Mouse (Mus musculus) midbrain, embryonic 10.5 days (tissue): ENCODE results near the gene S100z. TPM values are rescaled to one million over a fixed set of nuclear protein-coding genes. Genes with fewer than 3 reads are reported as not detected.
A peak's percentile ranks its signal among the peaks of the same experiment; 100 is the strongest.

Source experiments
- DNase-seq: peaks from one replicate; pipeline ENCODE4 v3.0.0-alpha.2; 2017; ENCODE audit warnings: low spot score
- H3K27ac ChIP-seq: fragments of 300-500 bp; sonication (generic); replicated peaks from 2 replicates; pipeline ENCODE4 v1.5.1; 2016; ENCODE audit warnings: mild to moderate bottlenecking
- H3K27me3 ChIP-seq: fragments of 300-500 bp; sonication (generic); 2 replicates; pipeline ENCODE4 v1.6.1; 2016; ENCODE audit warnings: low read depth, mild to moderate bottlenecking; ENCODE audit not compliant: poor library complexity, severe bottlenecking
- H3K36me3 ChIP-seq: fragments of 300-500 bp; sonication (generic); 2 replicates; pipeline ENCODE4 v1.6.1; 2016; ENCODE audit warnings: mild to moderate bottlenecking, moderate library complexity
- H3K4me1 ChIP-seq: fragments of 300-500 bp; sonication (generic); 2 replicates; pipeline ENCODE4 v1.6.1; 2016
- H3K4me3 ChIP-seq: fragments of 300-500 bp; sonication (generic); 2 replicates; pipeline ENCODE4 v1.5.1; 2016; ENCODE audit warnings: mild to moderate bottlenecking, moderate library complexity
- H3K9me3 ChIP-seq: fragments of 300-500 bp; sonication (generic); replicated peaks from 2 replicates; pipeline ENCODE4 v1.6.1; 2016; ENCODE audit warnings: mild to moderate bottlenecking
- WGBS: fragments of 180-500 bp; shearing (Covaris S2); methylation state at CpG from one replicate; pipeline ENCODE4 v1.1.7; 2016; 5-methylcytosine and 5-hydroxymethylcytosine counted together
- polyA plus RNA-seq: library from polyadenylated mRNA; unstranded; fragments of >200 nt; fragmentation: Nextera tagmentation; extraction: Ambion mirVana; gene quantifications from 2 replicates; pipeline ENCODE4 v1.2.1, GENCODE M21; 2016

The S100z gene
- not detected in 2 replicates for polyA plus RNA-seq

DNA sequence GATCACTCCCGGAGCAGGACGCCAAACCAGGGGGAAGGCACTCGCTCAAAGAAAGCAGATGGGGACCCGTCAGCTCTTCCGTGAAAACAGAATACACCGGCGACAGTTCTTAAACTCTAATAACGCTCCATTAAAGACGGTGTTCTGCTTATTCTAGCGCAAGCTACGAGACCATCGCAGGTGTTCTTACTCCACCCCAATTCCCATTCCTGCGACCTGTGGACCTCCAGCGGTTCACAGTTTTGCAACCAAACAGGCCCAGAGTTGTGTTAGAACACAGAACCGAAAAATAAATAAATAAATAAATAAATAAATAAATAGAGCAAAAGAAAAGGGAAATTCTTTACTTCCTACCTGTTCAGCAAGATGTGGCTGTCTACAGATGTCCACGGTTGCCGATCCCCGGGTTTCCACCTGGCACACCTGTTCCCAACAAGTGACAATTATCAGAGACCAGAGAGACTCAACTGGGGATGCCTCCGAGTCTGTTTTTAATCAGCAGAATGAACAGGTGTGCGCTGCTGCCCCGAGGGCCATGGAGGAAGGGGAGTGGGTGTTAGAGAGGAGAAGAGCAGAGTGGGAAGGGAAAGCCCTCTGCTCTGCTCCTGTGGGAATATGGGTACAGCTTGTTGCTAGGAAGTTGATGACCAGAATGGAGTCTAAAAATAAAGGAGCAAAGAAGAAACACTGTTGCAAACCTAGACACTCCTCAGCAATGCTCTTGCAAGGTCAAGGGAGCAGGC, at the start of gene S100z:
TSS of gene S100z (minus strand) at position 51 of the 743 bp plus-strand sequence.
- no peak within 1 kb of the TSS for H3K27ac ChIP-seq
- H3K36me3 ChIP-seq, result no peaks in the 10 kb centered on the region
- peaks cover 6% of the 10 kb centered on the region; the same call in 1 of the 2 replicates for H3K27me3 ChIP-seq
- H3K4me3 ChIP-seq, result no peak within 1 kb of the TSS
- H3K4me1 ChIP-seq, result 0 out of 2 replicates have a peak, but pooled peaks cover 2% of the 10 kb centered on the region
- WGBS, result 89% methylated on average over 21 of the region's 21 CpGs
- no peaks in the 10 kb centered on the region for H3K9me3 ChIP-seq
- no peak for DNase-seq

DNA sequence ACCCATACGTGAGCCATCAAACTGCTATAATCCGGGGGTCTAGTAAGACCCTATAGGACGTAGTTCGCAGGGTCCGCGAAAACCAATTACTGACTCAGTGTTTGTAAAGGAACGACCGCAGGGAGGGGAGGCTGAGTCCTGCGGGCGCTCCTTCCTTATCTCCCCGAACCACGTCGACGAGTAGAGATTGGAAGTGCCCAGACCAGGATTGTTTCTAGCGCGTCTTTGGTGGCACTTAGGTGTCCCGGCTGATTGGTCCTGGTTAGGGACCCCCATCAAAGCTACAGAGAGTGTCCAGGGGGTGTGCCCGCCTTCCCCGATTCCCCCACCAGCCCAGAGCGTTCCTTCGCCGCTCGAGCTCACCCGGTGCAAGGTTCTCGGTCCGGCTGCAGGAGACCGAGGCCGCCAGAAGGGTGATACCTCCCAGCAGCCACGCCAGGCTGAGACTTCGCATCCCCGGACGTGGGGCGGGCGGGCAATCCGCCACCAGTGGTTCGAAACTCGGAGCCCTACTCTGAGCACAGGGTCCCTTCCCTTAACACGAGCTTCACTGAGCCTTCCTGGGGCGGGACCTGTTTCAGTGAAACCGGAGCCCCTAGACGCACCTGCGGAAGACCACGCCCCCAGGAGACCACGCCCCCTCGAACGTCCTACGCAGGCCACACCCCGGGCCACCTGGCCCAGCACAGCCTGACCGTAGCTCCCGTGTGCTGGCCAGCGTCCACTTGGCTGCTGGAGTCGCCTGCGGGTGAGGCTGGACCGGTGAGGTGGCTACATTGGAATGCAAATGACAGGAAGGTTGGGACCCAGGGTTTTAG, 46.4 kb upstream of the S100z start, which contains the start of gene F2rl1:
TSS of gene F2rl1 (minus strand) at position 554 of the 818 bp plus-strand sequence.
- WGBS, result under 1% methylated on average over 54 of the region's 54 CpGs
- H3K36me3 ChIP-seq, result no peaks in the 10 kb centered on the region
- peak; percentile 51 for DNase-seq
- peaks cover 73% of the 10 kb centered on the region for H3K27me3 ChIP-seq
- H3K4me1 ChIP-seq, result peaks cover 23% of the 10 kb centered on the region
- H3K4me3 ChIP-seq, result peak within 1 kb of the TSS; percentile 50
- H3K27ac ChIP-seq, result peak within 1 kb of the TSS; percentile 55; the same call in 1 of the 2 replicates
- H3K9me3 ChIP-seq, result no peaks in the 10 kb centered on the region

DNA sequence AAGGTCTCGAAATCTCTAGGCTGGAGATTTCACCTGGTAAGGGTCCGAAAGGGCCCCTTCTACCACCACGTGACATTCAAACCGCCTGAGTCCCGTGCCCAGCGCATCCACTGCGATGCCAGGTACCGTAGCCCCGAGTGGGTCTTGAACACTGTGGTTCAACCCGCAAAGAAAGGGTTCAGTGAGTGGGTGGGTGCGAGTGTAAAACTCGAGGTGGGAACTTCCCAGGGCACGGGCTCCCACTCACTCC, 45.8 kb upstream of the S100z start:
- Histone ChIP-seq H3K4me1 (peaks cover 23% of the 10 kb centered on the region), H3K36me3 (no peaks in the 10 kb centered on the region), H3K27ac (peak overlapping the region; percentile 55; the same call in 1 of the 2 replicates), H3K9me3 (no peaks in the 10 kb centered on the region), H3K4me3 (peak overlapping the region; percentile 50), H3K27me3 (peaks cover 67% of the 10 kb centered on the region)
- WGBS, result under 1% methylated on average over 13 of the region's 13 CpGs
- peak; percentile 46 for DNase-seq

DNA sequence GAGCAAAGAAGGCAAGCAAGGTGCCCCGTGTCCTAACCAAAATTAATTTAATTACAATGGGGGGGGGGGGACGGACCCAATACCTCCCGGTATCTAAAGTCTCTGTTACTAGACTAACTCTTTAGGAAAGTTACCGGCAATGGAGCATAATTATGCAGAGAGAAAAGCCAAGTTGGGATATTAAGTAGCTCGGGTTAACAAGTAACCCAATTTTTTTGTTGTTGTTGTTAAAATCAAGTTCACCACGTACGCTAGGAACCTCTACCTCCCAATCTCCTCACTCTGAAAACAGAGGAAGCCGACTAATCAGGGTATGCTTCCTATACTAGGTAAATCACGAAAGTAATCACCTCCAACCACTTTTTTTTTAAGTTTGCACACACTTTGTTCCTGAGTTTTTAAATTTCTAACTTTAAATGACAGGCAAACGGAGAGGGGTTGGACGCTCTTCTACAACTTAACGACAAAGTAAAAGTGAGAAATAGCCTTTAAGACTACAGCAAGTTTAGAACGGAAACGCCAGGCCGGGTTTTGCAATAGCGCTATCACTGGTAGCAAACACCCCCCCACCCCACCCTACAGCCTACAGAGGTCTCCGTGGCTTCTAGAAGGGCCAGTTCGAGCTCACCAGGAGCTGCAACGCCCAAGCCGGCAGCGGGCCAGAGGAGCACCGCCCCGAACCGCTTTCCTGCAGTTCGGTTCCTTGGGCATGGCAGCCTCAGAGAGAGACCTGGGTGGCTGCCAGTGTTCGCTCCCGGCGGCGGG, 45.3 kb upstream of the S100z start:
- 2% methylated on average over 29 of the region's 29 CpGs for WGBS
- Histone ChIP-seq H3K27me3 (peaks cover 66% of the 10 kb centered on the region), H3K27ac (peak overlapping the region; percentile 55; the same call in 1 of the 2 replicates), H3K4me3 (peak overlapping the region; percentile 50), H3K4me1 (peaks cover 23% of the 10 kb centered on the region), H3K36me3 (no peaks in the 10 kb centered on the region), H3K9me3 (no peaks in the 10 kb centered on the region)
- peak; percentile 40 for DNase-seq

DNA sequence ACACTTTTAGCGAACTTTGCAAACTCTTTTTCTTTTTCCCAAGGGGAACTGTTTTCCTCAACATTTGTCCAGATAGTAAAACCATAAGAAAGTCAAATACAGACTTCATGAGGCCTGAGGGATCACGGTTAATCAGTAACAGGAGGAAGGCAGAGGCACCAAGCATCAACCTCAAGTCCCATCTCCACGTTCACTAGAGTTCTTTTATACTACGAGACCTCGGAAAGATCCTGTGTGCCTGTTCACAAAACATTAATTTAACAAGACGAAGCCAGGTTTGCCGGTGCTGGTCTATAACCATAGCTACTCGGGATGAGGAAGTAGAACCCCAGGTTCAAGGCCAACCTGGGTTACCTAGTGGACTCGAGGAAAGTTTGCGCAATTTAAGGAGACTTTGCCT, 43.7 kb upstream of the S100z start:
- Histone ChIP-seq H3K27ac (no peak overlapping the region), H3K4me3 (no peak overlapping the region), H3K9me3 (no peaks in the 10 kb centered on the region), H3K27me3 (peaks cover 52% of the 10 kb centered on the region), H3K4me1 (peaks cover 23% of the 10 kb centered on the region), H3K36me3 (no peaks in the 10 kb centered on the region)
- 90% methylated on average over 10 of the region's 10 CpGs for WGBS
- DNase-seq, result no peak

GRCm38 (mm10) chr13:95521029-95521428, 42.5 kb upstream of the S100z start:
- H3K9me3 ChIP-seq, result no peaks in the 10 kb centered on the region
- H3K27ac ChIP-seq, result no peak overlapping the region
- no peak overlapping the region for H3K4me3 ChIP-seq
- no peaks in the 10 kb centered on the region for H3K36me3 ChIP-seq
- H3K27me3 ChIP-seq, result peaks cover 41% of the 10 kb centered on the region
- 88% methylated on average over 6 of the region's 6 CpGs for WGBS
- DNase-seq, result no peak
- H3K4me1 ChIP-seq, result peaks cover 23% of the 10 kb centered on the region

- Histone ChIP-seq H3K27me3 (no peaks in the 10 kb centered on the region), H3K27ac (no peak overlapping the region), H3K9me3 (no peaks in the 10 kb centered on the region), H3K36me3 (no peaks in the 10 kb centered on the region), H3K4me1 (no peaks in the 10 kb centered on the region), H3K4me3 (no peak overlapping the region)
- DNase-seq, result no peak
- WGBS, result 82% methylated on average over 4 of the region's 4 CpGs
Observed at GRCm38 (mm10) chr13:95514756-95515155, 36.2 kb upstream of the S100z start.

DNA sequence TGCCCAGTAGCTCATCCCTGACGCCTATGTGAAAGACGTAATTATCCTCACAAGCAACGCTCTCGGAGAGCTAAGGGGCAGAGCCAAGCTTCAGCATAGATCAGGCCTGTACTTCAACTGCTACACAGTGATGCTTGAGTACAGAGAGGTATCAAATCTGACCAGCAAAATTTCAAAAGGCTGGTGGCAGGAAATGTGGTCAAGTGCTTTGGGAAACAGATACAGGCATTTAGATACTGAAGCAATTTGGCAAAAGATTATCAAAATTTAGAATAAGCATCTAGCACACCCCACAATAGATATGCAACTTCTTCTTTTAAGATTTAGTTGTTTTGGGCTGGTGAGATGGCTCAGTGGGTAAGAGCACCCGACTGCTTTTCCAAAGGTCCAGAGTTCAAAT, 31.5 kb upstream of the S100z start:
- Histone ChIP-seq H3K27ac (no peak overlapping the region), H3K36me3 (no peaks in the 10 kb centered on the region), H3K9me3 (no peaks in the 10 kb centered on the region), H3K4me1 (no peaks in the 10 kb centered on the region), H3K27me3 (no peaks in the 10 kb centered on the region), H3K4me3 (no peak overlapping the region)
- WGBS, result 91% methylated on average over 5 of the region's 5 CpGs
- DNase-seq, result no peak

DNA sequence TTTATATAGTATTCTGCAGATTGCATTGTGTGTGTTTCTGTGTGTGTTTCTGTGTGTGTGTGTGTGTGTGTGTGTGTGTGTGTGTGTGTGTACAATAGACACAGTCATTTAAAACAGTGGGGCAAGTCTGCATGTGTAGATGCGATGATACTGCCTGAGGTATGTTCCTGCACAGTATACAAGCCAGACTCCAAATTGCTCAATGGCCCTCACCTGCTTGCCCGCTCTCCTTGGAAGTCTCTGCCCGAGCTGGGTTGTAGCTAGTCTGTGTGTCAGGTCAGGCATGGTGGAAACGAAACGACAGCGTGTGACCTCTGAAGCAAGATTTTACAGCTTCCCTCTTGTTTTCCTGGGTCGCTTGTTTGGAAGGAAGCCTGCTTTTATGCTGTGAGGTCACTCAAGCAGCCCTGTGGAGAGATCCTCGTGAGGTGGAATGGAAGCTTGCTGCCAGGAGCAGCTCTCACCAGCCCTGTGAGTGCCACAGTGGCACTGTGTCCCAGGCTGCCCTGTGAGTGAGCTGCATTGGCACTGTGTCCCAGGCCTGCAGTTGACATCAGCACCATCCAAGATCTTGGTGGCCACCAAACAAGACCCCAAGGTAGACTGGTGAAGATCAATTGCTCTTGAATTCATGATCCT, 24.9 kb upstream of the S100z start:
- H3K4me1 ChIP-seq, result no peaks in the 10 kb centered on the region
- no peak overlapping the region for H3K4me3 ChIP-seq
- no peak for DNase-seq
- no peaks in the 10 kb centered on the region for H3K9me3 ChIP-seq
- WGBS, result 82% methylated on average over 8 of the region's 8 CpGs
- H3K27ac ChIP-seq, result no peak overlapping the region
- H3K27me3 ChIP-seq, result no peaks in the 10 kb centered on the region
- no peaks in the 10 kb centered on the region for H3K36me3 ChIP-seq

DNA sequence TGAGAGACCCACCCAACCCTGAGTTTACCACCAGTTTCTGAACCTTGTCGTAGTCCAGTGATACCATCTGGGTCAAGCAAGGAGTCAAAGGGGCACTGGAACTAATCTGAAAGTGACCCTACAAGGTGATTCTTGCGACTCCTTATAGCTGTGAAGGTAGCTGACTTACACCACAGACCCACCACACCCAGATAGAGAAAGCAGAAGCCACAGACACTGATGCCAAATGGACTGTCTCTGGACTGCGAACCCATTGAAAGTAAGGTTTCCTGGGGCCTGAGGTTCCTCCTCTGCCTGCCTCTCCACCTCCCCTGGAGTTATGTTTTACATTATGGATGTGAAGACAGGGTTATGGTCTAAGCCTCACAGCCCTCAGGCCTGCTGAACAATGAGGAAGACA, 18.1 kb upstream of the S100z start:
- no peaks in the 10 kb centered on the region for H3K36me3 ChIP-seq
- H3K27me3 ChIP-seq, result no peaks in the 10 kb centered on the region; the same call in 1 of the 2 replicates
- H3K4me3 ChIP-seq, result no peak overlapping the region
- peaks cover 10% of the 10 kb centered on the region for H3K4me1 ChIP-seq
- no peak overlapping the region for H3K27ac ChIP-seq
- WGBS, result 91% methylated on average over 3 of the region's 3 CpGs
- H3K9me3 ChIP-seq, result no peaks in the 10 kb centered on the region
- DNase-seq, result no peak

DNA sequence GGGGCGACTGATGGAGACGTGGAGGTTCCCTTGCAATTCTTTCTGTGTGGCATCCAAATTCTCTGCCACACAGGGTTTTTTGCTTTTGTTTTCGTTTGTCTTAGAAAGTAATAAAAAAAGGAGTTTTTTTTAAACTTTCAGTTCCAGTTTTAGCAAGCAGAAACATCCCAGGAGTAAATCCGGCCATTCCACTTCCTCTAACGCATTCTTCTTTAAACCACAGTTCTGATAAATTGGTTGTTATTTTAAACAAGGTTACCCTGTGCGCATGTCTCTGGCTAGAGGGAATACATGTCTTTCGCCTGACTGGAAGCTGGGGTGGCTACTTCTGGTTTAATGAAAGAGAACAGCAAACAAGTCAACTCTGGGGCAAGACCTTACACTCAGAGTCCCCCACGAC, 16.3 kb upstream of the S100z start:
- 84% methylated on average over 8 of the region's 8 CpGs for WGBS
- DNase-seq, result no peak
- no peaks in the 10 kb centered on the region for H3K9me3 ChIP-seq
- H3K36me3 ChIP-seq, result no peaks in the 10 kb centered on the region
- H3K27me3 ChIP-seq, result no peaks in the 10 kb centered on the region; the same call in 1 of the 2 replicates
- H3K4me1 ChIP-seq, result peaks cover 16% of the 10 kb centered on the region
- H3K4me3 ChIP-seq, result no peak overlapping the region
- H3K27ac ChIP-seq, result no peak overlapping the region

- Histone ChIP-seq H3K9me3 (no peaks in the 10 kb centered on the region), H3K4me1 (peaks cover 16% of the 10 kb centered on the region), H3K27ac (0 out of 2 replicates have a peak overlapping the region, but pooled peaks have one; percentile 2), H3K36me3 (no peaks in the 10 kb centered on the region), H3K4me3 (no peak overlapping the region), H3K27me3 (no peaks in the 10 kb centered on the region; the same call in 1 of the 2 replicates)
- 76% methylated on average over 5 of the region's 5 CpGs for WGBS
- DNase-seq, result no peak
Observed at GRCm38 (mm10) chr13:95493296-95493695, 14.8 kb upstream of the S100z start.
